Mouse (Mus musculus) CH12.LX (cell line): ENCODE results near the gene Igfbp1. TPM values are rescaled to one million over a fixed set of nuclear protein-coding genes. Genes with fewer than 3 reads are reported as not detected.

Experiments
- DNase-seq: peaks from one replicate; pipeline ENCODE4 v3.0.0-alpha.2; 2013; ENCODE audit errors: extremely low read depth
- H3K27ac ChIP-seq: 2 replicates; pipeline ENCODE4 v1.5.1; 2012; ENCODE audit warnings: low read depth, mild to moderate bottlenecking, control low read depth, moderate library complexity; ENCODE audit not compliant: insufficient read depth
- H3K27me3 ChIP-seq: replicated peaks from 2 replicates; pipeline ENCODE3; 2012; ENCODE audit warnings: inconsistent platforms
- H3K36me3 ChIP-seq, 2 experiments: replicated peaks in 1 of 2; 2 replicates each; pipeline versions ENCODE3 to v1.6.1; 2012; ENCODE audit warnings: inconsistent platforms in 1 of 2, low read length in 1 of 2, mild to moderate bottlenecking in 1 of 2, mixed read lengths in 1 of 2, moderate library complexity in 1 of 2; ENCODE audit not compliant: control insufficient read depth in 1 of 2, insufficient read depth in 1 of 2
- H3K4me1 ChIP-seq, 2 experiments: 2 replicates each; pipeline ENCODE4 v1.6.1; 2012; ENCODE audit warnings: inconsistent platforms in 1 of 2, moderate library complexity in 1 of 2; ENCODE audit not compliant: insufficient read depth in 2 of 2, control insufficient read depth in 1 of 2
- H3K4me2 ChIP-seq: 2 replicates; pipeline ENCODE4 v1.6.1; 2012; ENCODE audit warnings: low read depth, mild to moderate bottlenecking, control low read depth; ENCODE audit not compliant: poor library complexity, insufficient read depth, severe bottlenecking
- H3K4me3 ChIP-seq, 3 experiments: fragments of 150-350 bp in 1 of 3; sonication (generic) in 1 of 3; replicated peaks in 1 of 3; 2 replicates each; pipeline versions ENCODE3 to v1.5.1; 2011 to 2012; ENCODE audit warnings: low read depth in 2 of 3, low read length in 2 of 3, mild to moderate bottlenecking in 2 of 3, moderate library complexity in 2 of 3, control low read depth in 1 of 3, improper control_type of control experiment in 1 of 3, inconsistent platforms in 1 of 3, mixed read lengths in 1 of 3; ENCODE audit not compliant: poor library complexity in 1 of 3
- H3K79me2 ChIP-seq: replicated peaks from 2 replicates; pipeline ENCODE4 v1.6.1; 2012; ENCODE audit warnings: mild to moderate bottlenecking, moderate library complexity; ENCODE audit not compliant: control insufficient read depth, poor library complexity, insufficient read depth, severe bottlenecking; ENCODE audit errors: extremely low read depth
- H3K9ac ChIP-seq: 2 replicates; pipeline ENCODE4 v1.6.1; 2012; ENCODE audit warnings: low read depth, mild to moderate bottlenecking, control low read depth, moderate library complexity; ENCODE audit not compliant: insufficient read depth
- H3K9me3 ChIP-seq: replicated peaks from 2 replicates; pipeline ENCODE3; 2012; ENCODE audit warnings: low read length, inconsistent platforms, mixed read lengths
- BHLHE40 ChIP-seq: IDR thresholded peaks from 2 replicates; pipeline ENCODE4 v1.6.1; 2011; ENCODE audit warnings: mild to moderate bottlenecking, low read depth, low read length, improper control_type of control experiment
- CHD1 ChIP-seq: IDR thresholded peaks from 2 replicates; pipeline ENCODE4 v1.6.1; 2012; ENCODE audit warnings: low read depth, low read length, improper control_type of control experiment, inconsistent platforms
- CHD2 ChIP-seq: IDR thresholded peaks from 2 replicates; pipeline ENCODE4 v1.6.1; 2011; ENCODE audit warnings: low read length, improper control_type of control experiment
- E2F4 ChIP-seq: IDR thresholded peaks from 2 replicates; pipeline ENCODE4 v1.6.1; 2011; ENCODE audit warnings: low read depth, low read length, improper control_type of control experiment; ENCODE audit not compliant: insufficient replicate concordance
- ELF1 ChIP-seq: IDR thresholded peaks from 2 replicates; pipeline ENCODE4 v1.6.1; 2014; ENCODE audit warnings: low read depth, mild to moderate bottlenecking, inconsistent platforms, low read length, improper control_type of control experiment
- EP300 ChIP-seq: IDR thresholded peaks from 2 replicates; pipeline ENCODE4 v1.6.1; 2011; ENCODE audit warnings: low read length, improper control_type of control experiment
- GABPA ChIP-seq: IDR thresholded peaks from 2 replicates; pipeline ENCODE4 v1.6.1; 2012; ENCODE audit warnings: low read depth, low read length, improper control_type of control experiment, inconsistent platforms; ENCODE audit not compliant: insufficient replicate concordance
- IRF4 ChIP-seq: IDR thresholded peaks from 2 replicates; pipeline ENCODE4 v1.6.1; 2014; ENCODE audit warnings: low read depth, mild to moderate bottlenecking, inconsistent platforms, low read length, improper control_type of control experiment
- JUN ChIP-seq: IDR thresholded peaks from 2 replicates; pipeline ENCODE4 v1.6.1; 2011; ENCODE audit warnings: low read depth, mild to moderate bottlenecking, low read length, improper control_type of control experiment, moderate library complexity; ENCODE audit not compliant: insufficient read depth
- JUND ChIP-seq: conservative IDR thresholded peaks from 2 replicates; pipeline ENCODE4 v1.6.1; 2011; ENCODE audit warnings: low read depth, low read length, improper control_type of control experiment
- MAFK ChIP-seq: IDR thresholded peaks from 2 replicates; pipeline ENCODE4 v1.6.1; 2011; ENCODE audit warnings: low read length, improper control_type of control experiment; ENCODE audit not compliant: insufficient replicate concordance
- MAX ChIP-seq: IDR thresholded peaks from 2 replicates; pipeline ENCODE4 v1.6.1; 2011; ENCODE audit warnings: low read length, improper control_type of control experiment
- MAZ ChIP-seq: IDR thresholded peaks from 2 replicates; pipeline ENCODE4 v1.6.1; 2012; ENCODE audit warnings: low read depth, mild to moderate bottlenecking, inconsistent platforms, low read length, improper control_type of control experiment, moderate library complexity
- MXI1 ChIP-seq: IDR thresholded peaks from 2 replicates; pipeline ENCODE4 v1.6.1; 2011; ENCODE audit warnings: mild to moderate bottlenecking, low read depth, low read length, improper control_type of control experiment
- MYC ChIP-seq: IDR thresholded peaks from 2 replicates; pipeline ENCODE4 v1.6.1; 2011; ENCODE audit warnings: low read depth, mild to moderate bottlenecking, improper control_type of control experiment, low read length
- PAX5 ChIP-seq: IDR thresholded peaks from 2 replicates; pipeline ENCODE4 v1.6.1; 2012; ENCODE audit warnings: low read length, inconsistent platforms, mixed read lengths
- RCOR1 ChIP-seq: conservative IDR thresholded peaks from 2 replicates; pipeline ENCODE4 v1.6.1; 2012; ENCODE audit warnings: low read depth, mild to moderate bottlenecking, inconsistent platforms, low read length, improper control_type of control experiment
- SMC3 ChIP-seq: IDR thresholded peaks from 2 replicates; pipeline ENCODE4 v1.6.1; 2011; ENCODE audit warnings: low read depth, low read length, improper control_type of control experiment
- UBTF ChIP-seq: IDR thresholded peaks from 2 replicates; pipeline ENCODE4 v1.6.1; 2012; ENCODE audit warnings: low read depth, mild to moderate bottlenecking, inconsistent platforms, low read length, improper control_type of control experiment, moderate library complexity
- ZC3H11A ChIP-seq: IDR thresholded peaks from 2 replicates; pipeline ENCODE4 v1.6.1; 2012; ENCODE audit warnings: low read depth, mild to moderate bottlenecking, inconsistent platforms, low read length, improper control_type of control experiment
- ZKSCAN1 ChIP-seq: IDR thresholded peaks from 2 replicates; pipeline ENCODE4 v1.6.1; 2012; ENCODE audit warnings: low read depth, inconsistent platforms, low read length, improper control_type of control experiment, borderline replicate concordance
- ZNF384 ChIP-seq: IDR thresholded peaks from 2 replicates; pipeline ENCODE4 v1.6.1; 2012; ENCODE audit warnings: low read depth, low read length, improper control_type of control experiment, inconsistent platforms
- dilution Hi-C: fragments of 300-500 bp; cut with MboI; formaldehyde crosslinking; loops from 2 replicates; pipeline ENCODE4 v1.14.3; 2020; ENCODE audit warnings: low sequenced_read_pairs; ENCODE audit not compliant: extremely low pct_unique_long_range_greater_than_20kb, extremely low pct_ligation_motif_present
- in situ Hi-C: fragments of 300-500 bp; cut with MboI; formaldehyde crosslinking; loops from 3 replicates; pipeline ENCODE4 v1.14.3; 2019; ENCODE audit warnings: low sequenced_read_pairs, low pct_ligation_motif_present, low pct_unique_long_range_greater_than_20kb, mixed read lengths
- polyA plus RNA-seq: library from polyadenylated mRNA; unstranded; fragments of >175 nt; gene quantifications from 2 replicates; pipeline ENCODE4 v1.2.1, GENCODE M21; 2012; ENCODE audit warnings: low read depth; ENCODE audit not compliant: insufficient read length
- total RNA-seq, 2 experiments: library from RNA; depleted of rRNA; stranded (reverse); fragments of 300-350 nt in 1 of 2; fragments of >200 nt in 1 of 2; gene quantifications; 2 replicates each; pipeline ENCODE4 v1.2.3; 2012 to 2014

Gene Igfbp1
- total and polyA plus RNA-seq, 3 experiments, result not detected

GRCm38 (mm10) chr11:7169645-7170044 is 27.9 kb upstream of the Igfbp1 start:
- TF ChIP-seq EP300 (no peak), UBTF (no peak), JUN (no peak), JUND (no peak), MYC (no peak), CHD2 (no peak), SMC3 (no peak), ZNF384 (no peak), ZC3H11A (no peak), ZKSCAN1 (no peak), BHLHE40 (no peak), MAZ (no peak), GABPA (no peak), CHD1 (no peak), RCOR1 (no peak), MXI1 (no peak), E2F4 (no peak), PAX5 (no peak), IRF4 (no peak)
- dilution Hi-C loops (no loop called here), in situ Hi-C loops (loop anchor here (25.0 kb wide), 1 partner anchor 507 kb away; the partner anchor contains the start of gene Ramp3)
- Histone ChIP-seq H3K9me3 (peaks cover 14% of the 10 kb centered on the region), H3K36me3 (no peaks in the 10 kb centered on the region), H3K79me2 (no peaks in the 10 kb centered on the region), H3K9ac (no peak overlapping the region), H3K4me1 (no peaks in the 10 kb centered on the region), H3K4me2 (no peak overlapping the region), H3K27ac (no peak overlapping the region), H3K4me3 (no peak overlapping the region), H3K27me3 (peaks cover 51% of the 10 kb centered on the region)
- DNase-seq, result no peak

- in situ Hi-C loops, result loop anchor here (25.0 kb wide), 1 partner anchor 511 kb away; the partner anchor contains the start of gene Ramp3
- Histone ChIP-seq H3K4me2 (no peak overlapping the region), H3K4me1 (no peaks in the 10 kb centered on the region), H3K36me3 (no peaks in the 10 kb centered on the region), H3K79me2 (no peaks in the 10 kb centered on the region), H3K27me3 (peaks cover 59% of the 10 kb centered on the region), H3K9me3 (peaks cover 28% of the 10 kb centered on the region), H3K27ac (no peak overlapping the region), H3K9ac (no peak overlapping the region), H3K4me3 (no peak overlapping the region)
- dilution Hi-C loops, result no loop called here
- no peak for TF ChIP-seq MAFK
- TF ChIP-seq MYC, result no peak
- no peak for TF ChIP-seq IRF4
- no peak for TF ChIP-seq ZC3H11A
- TF ChIP-seq MAX, result no peak
- TF ChIP-seq ELF1, result no peak
- DNase-seq, result no peak
Observed at GRCm38 (mm10) chr11:7173664-7174063, 23.9 kb upstream of the Igfbp1 start.
